Mouse (Mus musculus) liver, adult 2 months (tissue): ENCODE measurements around the gene Hdgf.

Experiments
- CTCF ChIP-seq: fragments of 200-500 bp; IDR thresholded peaks from 2 replicates; pipeline ENCODE4 v1.5.1; 2011; ENCODE audit warnings: low read depth, low read length, control low read depth
- POLR2A ChIP-seq: fragments of 200-500 bp; IDR thresholded peaks from 2 replicates; pipeline ENCODE4 v1.6.1; 2011; ENCODE audit warnings: low read length, control low read depth; ENCODE audit not compliant: insufficient read depth; ENCODE audit errors: extremely low read depth

- no peak for TF ChIP-seq CTCF
- TF ChIP-seq POLR2A, result no peak
Measured at GRCm38 (mm10) chr3:87877730-87878129, 28.4 kb upstream of the Hdgf start.
